Mouse (Mus musculus) mouse trophoblast stem cell (cell line): ENCODE data around the gene Gphn.

Experiments
- in situ Hi-C, 2 experiments: fragments of 300-500 bp; cut with MseI, MboI; formaldehyde crosslinking; loops; 2 replicates in 1 of 2; 3 replicates in 1 of 2; pipeline ENCODE4 v1.15.1; 2025

Gene Gphn

DNA sequence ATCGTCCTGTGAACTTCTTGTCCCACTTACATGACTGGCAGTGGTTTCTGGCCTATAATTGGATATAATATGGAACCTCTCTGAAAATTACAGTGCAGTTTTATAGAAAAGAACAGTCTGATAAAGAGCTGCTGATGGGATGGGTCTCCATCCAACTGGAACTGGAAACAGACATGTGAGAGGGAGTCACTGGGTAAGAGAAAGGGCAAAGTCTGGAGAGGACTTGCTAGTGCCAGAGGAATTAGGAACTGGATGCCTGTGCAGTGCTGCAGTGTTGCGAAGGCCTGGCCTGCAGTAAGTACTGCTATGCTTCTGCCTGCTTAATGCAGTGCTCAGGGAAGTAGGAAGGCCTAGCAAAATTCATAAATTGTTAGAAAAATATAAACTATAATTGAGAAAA lies 467.1 kb downstream of the Gphn start:
- in situ Hi-C loops: no loop called here

- in situ Hi-C loops: no loop called here
These were observed 491.6 kb downstream of the Gphn start for GRCm38 (mm10) chr12:78717783-78718182.

GRCm38 (mm10) chr12:78727723-78728122 lies 501.5 kb downstream of the Gphn start:
- in situ Hi-C loops: no loop called here
